Mouse (Mus musculus): Measurements from ENCODE around the gene Hspa1a. TPM values are rescaled to one million over a fixed set of nuclear protein-coding genes. Genes with fewer than 3 reads are reported as not detected.
"Not testable (repeated sequence)": the region's sequence is repeated elsewhere in the genome, so short reads cannot be mapped to it uniquely, and the experiment has no call there.

Gene Hspa1a
- total RNA-seq, 1 experiment from 2014 or later, result 47.4 TPM

DNA sequence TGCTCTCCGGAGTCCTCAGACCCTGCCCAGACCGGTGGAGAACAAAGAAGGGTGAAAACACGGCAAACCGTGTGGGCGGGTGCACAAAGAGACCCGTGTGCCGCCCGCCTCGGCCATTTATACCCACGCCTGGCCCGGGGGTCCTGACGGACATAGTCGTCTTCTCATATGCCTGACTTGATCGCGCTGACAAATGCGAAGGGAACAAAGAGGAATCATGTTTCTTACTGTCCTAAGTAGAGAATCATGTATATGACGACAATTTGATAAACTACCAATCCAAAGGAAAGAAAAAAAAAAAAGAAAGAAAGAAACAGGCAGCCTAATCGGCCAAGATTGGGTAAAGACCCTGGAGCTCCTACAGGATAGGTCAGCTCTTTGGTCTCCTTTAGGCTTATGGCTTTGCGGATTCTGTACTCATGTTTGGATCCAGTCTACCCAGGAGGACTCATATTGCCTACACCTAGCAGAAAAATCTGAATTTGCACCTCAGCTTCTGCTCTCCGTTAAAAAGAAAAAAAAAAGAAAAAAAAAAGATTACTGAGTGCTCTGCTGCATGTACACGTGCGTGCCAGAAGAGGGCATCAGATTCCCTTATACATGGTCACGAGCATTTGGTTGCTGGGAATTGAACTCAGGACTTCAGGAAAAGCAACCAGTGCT lies 19.4 kb downstream of the Hspa1a start:
- ATAC-seq (replicated peaks; ENCODE audit: low read depth, poor library complexity, severe bottlenecking), result peak; percentile 81

GRCm38 (mm10) chr17:34951636-34952377 lies 20.1 kb downstream of the Hspa1a start:
- no peak for ATAC-seq (replicated peaks; ENCODE audit: low read depth, poor library complexity, severe bottlenecking)

- ATAC-seq (replicated peaks; ENCODE audit: low read depth, poor library complexity, severe bottlenecking), result no peak
Observed at GRCm38 (mm10) chr17:34950514-34951455, 21.2 kb downstream of the Hspa1a start.

DNA sequence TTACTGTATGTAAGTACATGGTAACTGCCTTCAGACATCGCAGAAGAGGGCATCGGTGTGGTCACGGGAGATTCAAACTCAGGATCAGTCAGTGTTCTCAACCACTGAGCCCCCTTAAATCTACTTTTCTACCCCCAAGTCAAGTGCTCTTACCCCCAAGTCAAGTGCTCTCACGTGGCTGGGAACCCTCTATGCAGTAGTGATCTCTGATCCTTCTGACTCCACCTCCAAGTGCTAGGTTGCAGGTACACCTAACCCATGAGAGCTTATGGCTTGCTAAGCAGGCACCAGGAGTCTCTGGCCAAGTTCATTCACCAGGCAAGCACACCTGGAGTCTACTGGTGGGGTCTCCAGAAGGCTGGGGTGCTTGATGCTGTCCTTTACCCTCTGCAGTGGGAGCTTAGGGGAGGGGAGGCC lies 22.4 kb downstream of the Hspa1a start:
- no peak for ATAC-seq (replicated peaks; ENCODE audit: low read depth, poor library complexity, severe bottlenecking)

GRCm38 (mm10) chr17:34948721-34949552 lies 23.0 kb downstream of the Hspa1a start:
- ATAC-seq (replicated peaks; ENCODE audit: low read depth, poor library complexity, severe bottlenecking), result not testable (repeated sequence)

DNA sequence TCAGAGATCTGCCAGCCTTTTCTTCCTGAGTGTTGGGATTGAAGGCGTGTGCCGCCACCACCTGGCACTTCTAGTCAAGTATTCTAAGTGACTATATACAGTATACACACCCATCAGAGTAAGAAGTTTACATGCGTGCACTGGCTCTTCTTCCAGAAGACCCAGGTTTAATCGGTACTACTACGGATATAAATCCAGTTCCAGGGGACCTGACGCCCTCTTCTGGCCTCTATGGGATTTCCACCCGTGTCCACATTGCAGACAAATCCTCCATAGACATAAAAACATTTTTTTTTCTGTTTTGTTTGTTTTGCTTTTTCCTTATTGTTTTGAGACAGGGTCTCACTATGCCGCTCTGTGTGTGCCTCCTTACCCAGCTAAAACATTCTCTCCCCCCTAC lies 24.4 kb downstream of the Hspa1a start:
- no peak for ATAC-seq (replicated peaks; ENCODE audit: low read depth, poor library complexity, severe bottlenecking)

- no peak for ATAC-seq (replicated peaks; ENCODE audit: low read depth, poor library complexity, severe bottlenecking)
Observed at GRCm38 (mm10) chr17:34946486-34947140, 25.3 kb downstream of the Hspa1a start.

DNA sequence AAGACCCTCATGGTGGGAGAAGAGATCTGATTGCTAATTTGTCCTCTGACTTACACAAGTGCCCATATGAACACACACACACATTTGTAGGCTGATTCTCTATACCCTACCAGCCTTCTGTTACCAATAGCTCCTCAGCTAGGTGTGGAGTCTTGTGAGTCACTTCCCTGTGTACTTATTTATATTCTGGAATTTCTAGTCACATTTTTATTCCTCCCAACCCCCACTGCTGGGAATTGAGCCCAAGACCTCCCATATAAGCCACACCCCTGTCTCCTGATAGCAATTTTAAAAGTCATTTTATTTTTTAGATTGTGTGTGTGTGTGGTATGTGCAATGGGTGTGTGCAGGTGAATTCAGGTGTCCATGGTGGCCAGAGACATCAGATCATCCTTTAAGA lies 27.6 kb downstream of the Hspa1a start:
- no peak for ATAC-seq (replicated peaks; ENCODE audit: low read depth, poor library complexity, severe bottlenecking)

GRCm38 (mm10) chr17:34943128-34943815 lies 28.7 kb downstream of the Hspa1a start:
- ATAC-seq (replicated peaks; ENCODE audit: low read depth, poor library complexity, severe bottlenecking), result no peak

DNA sequence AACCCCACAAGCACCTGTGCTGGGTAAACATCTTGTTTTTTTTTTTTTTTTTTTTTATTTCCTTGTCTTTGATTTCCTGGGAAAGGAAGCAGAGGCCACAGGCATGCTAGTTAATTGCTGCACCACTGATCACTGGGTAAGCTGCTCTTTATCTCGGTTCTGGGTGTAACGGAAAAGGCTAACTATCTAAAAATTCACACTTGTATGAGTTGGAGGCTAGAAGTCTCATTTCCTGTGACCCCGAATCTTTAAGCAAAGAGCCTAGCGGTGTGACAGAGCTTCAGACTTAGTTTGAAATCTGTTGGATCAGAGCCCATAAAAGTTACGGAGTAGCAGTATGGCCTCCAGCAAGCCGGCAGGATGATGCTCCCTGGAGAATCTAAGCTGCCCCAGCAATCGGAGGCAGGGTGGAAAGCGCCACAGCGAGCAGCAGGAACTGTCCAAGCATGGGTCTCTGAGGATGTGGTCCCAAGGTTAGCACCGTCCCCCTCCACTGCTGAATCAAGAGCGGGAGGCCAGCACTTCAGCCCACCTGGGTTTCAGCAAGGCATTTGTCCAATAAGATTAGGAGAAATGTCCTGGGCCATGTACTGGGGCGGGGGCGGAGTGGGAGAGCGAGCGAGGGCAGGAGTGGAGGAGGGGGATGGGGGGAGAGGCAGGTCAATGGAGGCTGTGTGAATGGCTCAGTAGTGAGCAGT lies 30.5 kb downstream of the Hspa1a start:
- peak; percentile 63 for ATAC-seq (replicated peaks; ENCODE audit: low read depth, poor library complexity, severe bottlenecking)

DNA sequence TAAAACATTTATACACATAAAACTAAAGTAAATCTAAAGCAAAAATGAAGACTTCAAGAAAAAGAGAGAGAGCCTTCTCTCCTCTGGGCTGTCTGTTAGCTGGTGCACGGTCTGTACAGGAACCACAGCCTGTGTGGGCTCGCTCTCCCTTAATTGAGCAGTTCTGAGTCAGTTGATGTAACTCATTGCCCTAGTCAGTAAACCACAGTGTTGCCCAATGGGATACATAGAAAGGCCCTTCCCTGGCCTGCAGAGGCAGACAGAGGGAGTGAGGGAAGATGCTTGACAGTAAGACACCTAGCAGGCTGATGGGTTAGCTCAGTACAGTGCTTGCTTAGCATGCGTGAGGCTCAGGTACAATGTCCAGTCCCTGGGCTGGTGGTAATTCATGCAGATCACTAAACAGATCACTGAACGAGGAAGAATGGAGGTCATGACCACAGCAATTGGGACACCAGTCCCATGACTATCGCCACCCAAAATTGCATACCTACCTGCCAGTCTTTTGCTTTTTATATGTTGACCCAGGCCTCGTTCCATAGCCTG lies 33.9 kb downstream of the Hspa1a start:
- ATAC-seq (replicated peaks; ENCODE audit: low read depth, poor library complexity, severe bottlenecking), result peak; percentile 24; the same call in 1 of the 2 replicates

DNA sequence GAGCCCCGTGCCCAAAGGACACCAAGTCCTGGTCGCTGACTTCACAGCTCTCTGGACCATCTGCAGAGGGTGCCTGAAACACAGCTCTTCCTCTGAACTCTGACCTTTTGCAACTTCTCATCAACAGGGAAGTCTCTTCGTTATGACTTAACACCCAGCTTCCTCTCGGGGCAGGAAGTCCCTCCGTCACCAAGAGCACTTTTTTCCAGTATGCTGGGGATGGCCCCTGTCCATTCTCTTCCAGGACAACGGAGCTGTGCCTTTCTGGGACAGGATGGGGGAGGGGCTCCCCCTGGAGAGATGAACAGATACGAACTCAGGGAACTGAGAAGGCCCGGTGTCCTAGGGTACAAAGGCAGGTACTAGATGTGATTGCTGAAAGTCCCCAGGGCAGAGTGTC lies 37.1 kb downstream of the Hspa1a start:
- ATAC-seq (replicated peaks; ENCODE audit: low read depth, poor library complexity, severe bottlenecking), result no peak

DNA sequence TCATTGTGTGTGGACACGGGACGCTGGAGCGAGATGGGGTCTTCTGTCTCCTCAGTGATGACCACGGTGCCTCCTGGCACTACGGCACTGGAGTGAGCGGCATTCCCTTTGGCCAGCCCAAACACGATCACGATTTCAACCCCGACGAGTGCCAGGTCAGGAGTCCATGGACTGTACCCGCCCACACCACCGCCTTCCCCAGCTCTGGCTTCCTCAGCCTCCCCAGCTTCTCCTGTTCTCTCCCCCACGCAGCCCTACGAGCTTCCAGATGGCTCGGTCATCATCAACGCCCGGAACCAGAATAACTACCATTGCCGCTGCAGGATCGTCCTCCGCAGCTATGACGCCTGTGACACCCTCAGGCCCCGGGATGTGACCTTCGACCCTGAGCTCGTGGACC lies 37.9 kb downstream of the Hspa1a start:
- ATAC-seq (replicated peaks; ENCODE audit: low read depth, poor library complexity, severe bottlenecking), result no peak

- ATAC-seq (replicated peaks; ENCODE audit: low read depth, poor library complexity, severe bottlenecking), result no peak
Observed at GRCm38 (mm10) chr17:34932287-34932686, 39.7 kb downstream of the Hspa1a start.

GRCm38 (mm10) chr17:34931735-34932098 lies 40.2 kb downstream of the Hspa1a start:
- ATAC-seq (replicated peaks; ENCODE audit: low read depth, poor library complexity, severe bottlenecking), result no peak

- peak; percentile 96 for ATAC-seq (replicated peaks; ENCODE audit: low read depth, poor library complexity, severe bottlenecking)
Observed at GRCm38 (mm10) chr17:34931061-34931734, 40.8 kb downstream of the Hspa1a start, which contains the start of gene Neu1. TSS of gene Neu1 (plus strand) at chr17:34931253.

GRCm38 (mm10) chr17:34928841-34929240 lies 43.1 kb downstream of the Hspa1a start:
- no peak for ATAC-seq (replicated peaks; ENCODE audit: low read depth, poor library complexity, severe bottlenecking)

All from common myeloid progenitor, adult 5-6 weeks (primary cell).